Mouse (Mus musculus) embryonic facial prominence, embryonic 14.5 days (tissue): Measurements from ENCODE around the gene Gm36028. TPM values are rescaled to one million over a fixed set of nuclear protein-coding genes. Genes with fewer than 3 reads are reported as not detected.

ENCODE experiments used
- polyA plus RNA-seq: library from polyadenylated mRNA; unstranded; fragments of >200 nt; fragmentation: Nextera tagmentation; extraction: Ambion mirVana; gene quantifications from 2 replicates; pipeline ENCODE4 v1.2.1, GENCODE M21; 2014

Gene Gm36028
- polyA plus RNA-seq, 1 experiment from 2014 or later = not detected

Other genes with a start within 250 kb of the Gm36028 start
- gene Ndufb4, start 206.7 kb downstream of the Gm36028 start, polyA plus RNA-seq = 53.0 and 74.3 TPM in 2 replicates
- gene Fstl1, start 84.3 kb downstream of the Gm36028 start, polyA plus RNA-seq = 833 and 870 TPM in 2 replicates
- 52.4 and 53.8 TPM in 2 replicates for gene Lrrc58, start 7.2 kb upstream of the Gm36028 start, polyA plus RNA-seq
- 0.77 and 0.85 TPM in 2 replicates for gene Gpr156, start 55.4 kb upstream of the Gm36028 start, polyA plus RNA-seq
- 54.2 and 60.3 TPM in 2 replicates for gene Gsk3b, start 227.9 kb upstream of the Gm36028 start, polyA plus RNA-seq